Mouse (Mus musculus): ENCODE results near the gene Ccdc30. TPM values are rescaled to one million over a fixed set of nuclear protein-coding genes. Genes with fewer than 3 reads are reported as not detected.
A peak's percentile ranks its signal among the peaks of the same experiment; 100 is the strongest.

Ccdc30 gene
- polyA plus RNA-seq, 2 experiments: 2.5 to 5.8 TPM

GRCm38 (mm10) chr4:119338861-119339361 is 76.4 kb downstream of the Ccdc30 start:
- Histone ChIP-seq H3K4me2 (replicated peaks; ENCODE audit: low read depth, low read length, severe bottlenecking) (peak overlapping the region; percentile 25; the same call in 1 of the 2 replicates), H3K9ac (ENCODE audit: low read depth, low read length, severe bottlenecking) (peak overlapping the region; percentile 21; the same call in 1 of the 2 replicates), H3K27me3 (ENCODE audit: control insufficient read depth, insufficient read depth, low read length) (no peaks in the 10 kb centered on the region), H3K4me1 (ENCODE audit: control insufficient read depth, insufficient read depth, low read length) (0 out of 2 replicates have a peak, but pooled peaks cover 5% of the 10 kb centered on the region), H3K27ac (replicated peaks; ENCODE audit: low read depth, low read length) (no peak overlapping the region), H3K4me3 (replicated peaks; ENCODE audit: low read length) (no peak overlapping the region), H3K36me3 (ENCODE audit: control insufficient read depth, insufficient read depth, low read length) (no peaks in the 10 kb centered on the region), H3K9me3 (ENCODE audit: control insufficient read depth, low read length) (no peaks in the 10 kb centered on the region)
- under 1% methylated on average over 10 of the region's 10 CpGs for WGBS
- TF ChIP-seq POLR2A (IDR thresholded peaks at IDR 0.05; ENCODE audit: borderline replicate concordance, extremely low read depth, insufficient read depth, insufficient read length): no peak
- ATAC-seq (ENCODE audit: low FRiP score, low read depth) (peak; percentile 70), DNase-seq (ENCODE audit: low spot score) (peak; percentile 63)

- H3K27me3 ChIP-seq (ENCODE audit: control insufficient read depth, insufficient read depth, low read length): no peaks in the 10 kb centered on the region
- H3K36me3 ChIP-seq (ENCODE audit: control insufficient read depth, insufficient read depth, low read length): no peaks in the 10 kb centered on the region
- DNase-seq (ENCODE audit: low spot score) (no peak), ATAC-seq (ENCODE audit: low FRiP score, low read depth) (no peak; the same call in 1 of the 2 replicates)
- peak overlapping the region; percentile 21; the same call in 1 of the 2 replicates for H3K9ac ChIP-seq (ENCODE audit: low read depth, low read length, severe bottlenecking)
- H3K9me3 ChIP-seq (ENCODE audit: control insufficient read depth, low read length): no peaks in the 10 kb centered on the region
- H3K27ac ChIP-seq (replicated peaks; ENCODE audit: low read depth, low read length): no peak overlapping the region
- 0 out of 2 replicates have a peak, but pooled peaks cover 5% of the 10 kb centered on the region for H3K4me1 ChIP-seq (ENCODE audit: control insufficient read depth, insufficient read depth, low read length)
- H3K4me2 ChIP-seq (replicated peaks; ENCODE audit: low read depth, low read length, severe bottlenecking): peak overlapping the region; percentile 25; the same call in 1 of the 2 replicates
- WGBS: 58% methylated on average over 4 of the region's 4 CpGs
- TF ChIP-seq POLR2A (IDR thresholded peaks at IDR 0.05; ENCODE audit: borderline replicate concordance, extremely low read depth, insufficient read depth, insufficient read length): no peak
- no peak overlapping the region for H3K4me3 ChIP-seq (replicated peaks; ENCODE audit: low read length)
Observed at GRCm38 (mm10) chr4:119338422-119338821, 76.9 kb downstream of the Ccdc30 start.

GRCm38 (mm10) chr4:119333487-119333886 is 81.8 kb downstream of the Ccdc30 start:
- no peak for DNase-seq (ENCODE audit: low spot score)
- Histone ChIP-seq H3K9me3 (ENCODE audit: control insufficient read depth, low read length) (no peaks in the 10 kb centered on the region), H3K4me1 (ENCODE audit: control insufficient read depth, insufficient read depth, low read length) (no peaks in the 10 kb centered on the region), H3K27ac (replicated peaks; ENCODE audit: low read depth, low read length) (no peak overlapping the region), H3K4me2 (replicated peaks; ENCODE audit: low read depth, low read length, severe bottlenecking) (no peak overlapping the region), H3K9ac (ENCODE audit: low read depth, low read length, severe bottlenecking) (no peak overlapping the region), H3K4me3 (replicated peaks; ENCODE audit: low read length) (no peak overlapping the region), H3K27me3 (ENCODE audit: control insufficient read depth, insufficient read depth, low read length) (no peaks in the 10 kb centered on the region), H3K36me3 (ENCODE audit: control insufficient read depth, insufficient read depth, low read length) (no peaks in the 10 kb centered on the region)
- no peak for ATAC-seq (ENCODE audit: low FRiP score, low read depth)
- no peak for TF ChIP-seq POLR2A (IDR thresholded peaks at IDR 0.05; ENCODE audit: borderline replicate concordance, extremely low read depth, insufficient read depth, insufficient read length)
- 89% methylated on average over 6 of the region's 6 CpGs for WGBS

- WGBS: 25% methylated on average over 10 of the region's 10 CpGs
- no peak for DNase-seq (ENCODE audit: low spot score)
Observed at GRCm38 (mm10) chr4:119320896-119321550, 94.3 kb downstream of the Ccdc30 start.

DNA sequence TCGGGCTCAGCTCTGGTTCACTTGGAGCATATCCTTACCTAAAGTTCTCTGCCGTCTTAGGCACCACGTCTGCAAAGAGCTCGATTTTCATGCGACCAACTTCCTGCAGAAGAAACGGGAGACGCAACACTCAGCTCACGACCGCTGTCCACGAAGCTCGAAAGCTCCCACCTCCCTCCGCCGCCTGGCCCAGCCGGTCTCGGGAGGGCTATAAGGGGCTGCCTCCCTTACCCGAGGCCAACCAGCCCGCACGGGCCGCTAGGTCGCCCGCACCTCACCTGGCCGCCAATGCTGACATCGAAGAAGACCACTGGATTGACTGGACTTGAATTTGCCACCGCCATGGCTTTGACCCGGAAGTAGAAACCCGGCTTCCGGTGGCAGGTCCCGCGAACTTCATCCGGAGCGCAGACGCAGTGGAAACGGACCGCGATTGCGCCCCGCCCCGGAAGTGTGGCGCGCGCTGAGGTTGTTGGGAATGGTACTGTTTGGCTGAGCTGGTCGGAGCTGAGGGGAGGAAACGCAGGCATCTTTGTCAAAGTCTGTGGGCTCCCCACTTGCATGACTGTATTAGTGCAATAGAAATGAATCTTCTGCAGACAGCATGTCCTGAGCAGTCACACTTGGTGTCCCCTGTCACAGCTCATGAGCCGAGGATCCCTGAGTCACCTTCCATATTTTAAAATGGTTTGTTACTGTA is 95.0 kb downstream of the Ccdc30 start, which contains the start of gene Ppih:
Gene Ppih, minus strand, starts transcription at position 416 of the 700 bp plus-strand sequence.
- Histone ChIP-seq H3K27ac (replicated peaks; ENCODE audit: low read depth, low read length) (peak within 1 kb of the TSS; percentile 73), H3K36me3 (ENCODE audit: control insufficient read depth, insufficient read depth, low read length) (peaks cover 33% of the 10 kb centered on the region), H3K4me2 (replicated peaks; ENCODE audit: low read depth, low read length, severe bottlenecking) (peak within 1 kb of the TSS; percentile 91), H3K4me1 (ENCODE audit: control insufficient read depth, insufficient read depth, low read length) (peaks cover 12% of the 10 kb centered on the region), H3K9me3 (ENCODE audit: control insufficient read depth, low read length) (no peaks in the 10 kb centered on the region), H3K9ac (ENCODE audit: low read depth, low read length, severe bottlenecking) (peak within 1 kb of the TSS; percentile 61), H3K4me3 (replicated peaks; ENCODE audit: low read length) (peak within 1 kb of the TSS; percentile 67), H3K27me3 (ENCODE audit: control insufficient read depth, insufficient read depth, low read length) (no peaks in the 10 kb centered on the region)
- under 1% methylated on average over 39 of the region's 44 CpGs for WGBS
- TF ChIP-seq POLR2A (IDR thresholded peaks at IDR 0.05; ENCODE audit: borderline replicate concordance, extremely low read depth, insufficient read depth, insufficient read length): peak; percentile 79; the same call in 1 of the 2 replicates
- ATAC-seq (ENCODE audit: low FRiP score, low read depth): peak; percentile 98
- peak; percentile 94 for DNase-seq (ENCODE audit: low spot score)

More at GRCm38 (mm10) chr4:119320896-119321550, 94.3 kb downstream of the Ccdc30 start:
- TF ChIP-seq POLR2A (IDR thresholded peaks at IDR 0.05; ENCODE audit: borderline replicate concordance, extremely low read depth, insufficient read depth, insufficient read length): no peak
- H3K27me3 ChIP-seq (ENCODE audit: control insufficient read depth, insufficient read depth, low read length): no peaks in the 10 kb centered on the region
- no peaks in the 10 kb centered on the region for H3K9me3 ChIP-seq (ENCODE audit: control insufficient read depth, low read length)
- H3K27ac ChIP-seq (replicated peaks; ENCODE audit: low read depth, low read length): peak overlapping the region; percentile 73
- peak overlapping the region; percentile 67 for H3K4me3 ChIP-seq (replicated peaks; ENCODE audit: low read length)
- peaks cover 25% of the 10 kb centered on the region for H3K36me3 ChIP-seq (ENCODE audit: control insufficient read depth, insufficient read depth, low read length)
- peak overlapping the region; percentile 56 for H3K9ac ChIP-seq (ENCODE audit: low read depth, low read length, severe bottlenecking)
- peaks cover 12% of the 10 kb centered on the region for H3K4me1 ChIP-seq (ENCODE audit: control insufficient read depth, insufficient read depth, low read length)
- peak overlapping the region; percentile 91 for H3K4me2 ChIP-seq (replicated peaks; ENCODE audit: low read depth, low read length, severe bottlenecking)
- ATAC-seq (ENCODE audit: low FRiP score, low read depth): peak; percentile 60

All from limb, embryonic 14.5 days (tissue).